Mouse (Mus musculus): Measurements from ENCODE around the gene Armh1.

The Armh1 gene

DNA sequence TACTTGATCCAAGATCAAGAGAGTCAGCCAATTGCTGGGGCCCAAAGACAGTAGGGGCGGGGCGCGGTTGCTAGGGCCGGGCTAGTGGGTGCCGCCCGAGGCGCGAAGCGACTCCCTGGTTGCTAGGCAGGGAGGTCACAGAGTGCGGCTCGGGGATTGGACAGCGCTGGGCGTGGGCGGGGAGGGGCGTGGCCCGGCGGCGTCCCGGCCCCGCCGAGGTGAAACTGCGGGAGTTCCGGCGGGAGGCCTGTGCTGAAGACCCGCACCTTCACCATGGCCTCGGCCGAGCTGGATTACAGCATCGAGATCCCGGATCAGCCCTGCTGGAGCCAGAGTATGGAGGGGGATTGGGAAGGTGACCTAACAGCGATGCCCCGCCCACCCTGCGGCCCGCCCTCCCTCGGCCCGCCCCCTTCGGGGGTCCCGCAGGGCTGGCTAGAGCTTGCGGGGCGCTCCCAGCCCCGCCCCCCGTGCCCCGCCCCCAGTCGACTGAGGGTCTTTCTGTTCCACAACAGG is at the start of gene Armh1, which contains the start of gene Tmem53:
TSS of gene Armh1 (minus strand) at position 325 of the 516 bp plus-strand sequence.
TSS of gene Tmem53 (plus strand) at position 151 of the 516 bp plus-strand sequence.
- peak; percentile 91 for DNase-seq (ENCODE audit: low read depth, low spot score)

DNA sequence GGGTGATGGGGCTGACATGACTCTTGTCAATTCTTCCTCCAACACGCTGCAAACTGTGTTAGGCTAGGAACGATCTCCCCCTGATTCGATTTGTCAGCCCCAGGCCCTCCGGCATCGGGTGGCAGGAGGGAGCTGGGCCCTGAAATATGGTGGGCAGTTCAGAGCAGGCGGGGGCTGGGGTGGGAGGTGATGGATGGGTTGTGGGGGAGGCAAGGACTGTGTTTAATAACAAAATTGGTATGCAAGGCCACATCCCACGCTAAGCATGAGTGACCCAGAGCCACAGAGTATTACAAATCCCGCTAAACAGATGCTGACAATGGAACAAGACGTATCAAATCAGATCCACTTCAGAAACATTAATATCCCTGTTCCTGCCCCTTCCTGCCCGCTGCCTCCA is 48.0 kb upstream of the Armh1 start:
- no peak for DNase-seq (ENCODE audit: low read depth, low spot score)

DNA sequence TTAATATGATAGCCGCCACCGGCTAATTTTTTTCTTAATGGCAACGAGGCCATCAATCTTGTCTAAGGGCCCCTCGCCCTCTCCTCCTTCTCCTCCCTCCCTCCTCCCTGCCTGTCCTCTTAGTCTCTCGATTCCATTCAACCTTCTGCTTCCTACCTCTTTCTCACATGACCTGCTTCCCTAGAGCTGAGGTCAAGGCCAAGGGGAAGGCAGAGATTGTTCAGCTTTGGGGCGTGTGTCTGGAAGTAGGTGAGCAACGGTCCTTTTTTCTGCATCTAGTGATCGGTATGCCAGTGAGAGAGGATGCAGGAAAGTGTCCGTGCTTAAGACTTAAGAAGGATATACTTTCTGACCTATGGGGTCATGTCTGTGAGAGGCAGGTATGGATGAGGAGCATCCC is 45.9 kb upstream of the Armh1 start:
- no peak for DNase-seq (ENCODE audit: low read depth, low spot score)

DNA sequence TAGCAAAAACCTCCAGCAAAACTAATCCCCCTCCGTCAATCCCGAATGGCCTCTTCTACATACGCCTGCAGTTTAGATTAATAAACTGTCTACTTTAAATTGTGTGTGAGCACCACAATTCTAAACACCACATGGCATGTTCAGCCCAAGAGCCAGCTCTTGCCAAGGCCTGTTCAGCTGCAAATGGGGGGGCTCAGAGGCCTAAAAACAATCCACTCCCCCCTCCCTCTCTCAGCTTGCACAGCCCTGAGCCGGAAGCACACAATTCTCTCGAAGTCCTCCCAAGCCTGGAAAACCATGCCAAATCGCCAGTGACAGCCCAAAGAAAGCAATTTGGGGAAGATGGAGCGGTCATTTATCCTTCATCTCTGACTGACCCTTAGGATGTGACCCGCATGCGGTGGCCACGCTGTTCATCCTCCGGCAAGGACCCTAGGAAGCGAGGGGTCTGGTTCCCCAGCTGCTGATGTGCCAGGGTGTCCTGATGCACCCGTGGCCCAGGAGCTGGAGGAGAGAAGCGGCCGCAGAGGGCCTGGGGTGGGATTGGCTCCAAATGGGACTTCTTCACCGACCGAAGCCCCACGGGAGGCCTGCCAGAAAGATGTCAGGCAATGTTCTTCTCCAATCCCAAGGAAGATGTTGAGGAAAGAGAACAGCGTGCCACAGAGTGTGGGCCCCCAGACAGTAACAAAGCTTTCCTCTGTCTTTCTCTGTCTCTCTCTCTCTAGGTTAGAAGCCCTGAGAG is 45.1 kb upstream of the Armh1 start:
- DNase-seq (ENCODE audit: low read depth, low spot score): no peak

DNA sequence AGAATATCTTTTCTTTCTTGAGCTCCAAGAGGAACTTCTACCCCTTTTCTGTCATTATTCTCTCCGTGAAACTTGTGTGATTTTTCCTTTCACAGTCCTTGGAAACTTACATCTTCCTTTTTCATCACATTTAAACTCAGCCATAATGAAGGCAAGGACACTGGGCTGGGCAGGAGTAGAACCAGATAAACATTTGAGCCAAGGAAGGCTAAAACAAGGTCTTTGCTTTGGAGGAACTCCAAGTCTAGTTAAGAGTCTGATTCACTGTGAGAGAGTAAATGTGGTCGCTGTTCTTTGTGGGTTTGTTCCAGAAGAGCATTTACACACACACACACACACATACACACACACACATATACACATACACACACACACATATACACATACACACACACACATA is 39.8 kb upstream of the Armh1 start:
- DNase-seq (ENCODE audit: low read depth, low spot score): no peak

DNA sequence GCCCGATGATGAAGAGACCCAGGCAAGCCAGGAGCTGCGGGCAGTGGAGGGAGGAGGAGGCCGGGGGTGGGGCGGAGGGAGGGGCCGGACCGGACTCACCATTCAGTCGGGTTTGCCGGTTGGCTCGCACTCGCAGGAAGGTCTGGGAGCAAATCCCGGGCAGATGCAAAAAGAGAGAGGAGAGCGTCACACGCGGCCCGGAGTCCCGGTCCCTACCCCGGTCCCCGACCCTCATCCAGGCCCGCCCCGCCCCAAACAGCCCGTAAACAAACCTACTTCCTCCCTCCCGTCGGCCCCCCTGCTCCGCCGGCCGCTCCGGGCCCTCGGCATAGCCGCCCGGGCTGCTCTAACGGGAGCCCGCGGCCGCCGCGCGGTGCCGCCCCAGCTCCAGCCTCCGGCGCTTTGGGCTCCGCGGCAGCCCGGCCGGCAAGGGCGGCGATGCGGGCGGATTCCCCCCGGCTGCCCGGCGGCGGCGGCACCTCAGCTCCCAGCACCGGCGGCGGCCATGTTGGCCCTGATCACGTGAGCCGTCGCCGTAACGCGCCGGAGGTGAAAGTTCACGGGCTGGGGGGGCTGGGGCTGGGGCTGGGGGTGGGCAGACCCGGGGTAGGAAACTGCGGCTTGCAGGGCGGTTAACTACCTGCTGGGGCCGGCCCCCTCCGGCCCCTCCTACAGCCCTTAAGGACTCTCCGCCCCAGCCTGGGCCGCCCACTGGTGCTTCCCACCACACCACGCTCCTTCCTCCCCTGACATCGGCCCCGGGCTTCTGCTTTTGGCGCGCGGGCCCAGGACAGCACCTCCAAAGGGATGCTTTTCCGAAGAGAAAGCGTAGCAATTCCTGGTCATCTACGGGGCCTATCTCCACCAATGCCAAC is 37.2 kb upstream of the Armh1 start:
- peak; percentile 78 for DNase-seq (ENCODE audit: low read depth, low spot score)

DNA sequence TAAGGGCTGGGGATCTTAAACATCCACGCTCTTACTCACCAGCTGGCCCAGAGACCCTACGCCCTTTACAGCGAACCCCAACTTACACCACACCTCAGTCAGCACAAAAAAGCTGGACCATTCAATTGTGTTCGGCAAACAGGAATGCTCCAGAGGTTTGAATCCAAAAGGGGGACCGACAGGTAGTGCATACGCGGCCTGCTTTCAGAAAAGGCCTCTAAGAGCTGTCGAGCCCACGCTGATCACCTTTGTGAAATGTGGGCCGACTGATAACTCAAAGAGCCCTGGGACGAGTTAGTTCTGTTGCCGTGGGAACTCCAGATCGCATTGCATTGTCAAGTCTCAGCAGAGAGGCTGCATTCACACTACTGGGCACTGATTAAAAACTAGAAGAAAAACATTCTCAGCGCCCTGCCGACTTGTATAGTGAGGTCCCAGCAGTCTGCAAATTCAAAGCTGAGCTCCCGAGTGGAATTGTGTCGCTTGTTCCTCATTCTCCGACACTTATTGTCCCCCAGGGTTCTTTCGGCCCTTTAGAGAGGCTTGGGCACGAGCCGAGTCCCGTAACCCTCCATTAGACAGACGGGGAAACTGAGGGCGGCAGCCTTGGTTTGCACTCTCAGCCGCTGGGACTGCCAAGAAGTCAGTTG is 36.5 kb upstream of the Armh1 start:
- DNase-seq (ENCODE audit: low read depth, low spot score): no peak

DNA sequence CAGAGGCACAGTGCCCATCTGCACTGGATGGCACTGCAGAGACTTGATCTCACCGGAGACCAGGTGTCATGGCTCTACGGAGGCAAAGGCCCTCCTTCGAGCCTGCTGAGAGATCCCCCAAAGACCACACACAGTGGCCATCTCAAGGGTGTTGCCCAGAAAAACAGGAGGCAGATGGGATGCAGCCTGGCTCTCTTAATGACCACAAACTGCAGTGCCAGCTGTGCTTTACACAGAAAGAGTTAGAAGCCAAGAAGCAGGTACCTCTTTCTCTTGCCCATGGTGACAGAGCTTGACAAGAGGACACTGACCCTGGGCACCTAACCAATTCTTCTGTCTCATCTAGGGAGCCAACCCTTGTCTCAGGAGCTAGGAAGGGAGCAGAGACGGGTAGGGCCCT is 32.4 kb upstream of the Armh1 start:
- DNase-seq (ENCODE audit: low read depth, low spot score): no peak

DNA sequence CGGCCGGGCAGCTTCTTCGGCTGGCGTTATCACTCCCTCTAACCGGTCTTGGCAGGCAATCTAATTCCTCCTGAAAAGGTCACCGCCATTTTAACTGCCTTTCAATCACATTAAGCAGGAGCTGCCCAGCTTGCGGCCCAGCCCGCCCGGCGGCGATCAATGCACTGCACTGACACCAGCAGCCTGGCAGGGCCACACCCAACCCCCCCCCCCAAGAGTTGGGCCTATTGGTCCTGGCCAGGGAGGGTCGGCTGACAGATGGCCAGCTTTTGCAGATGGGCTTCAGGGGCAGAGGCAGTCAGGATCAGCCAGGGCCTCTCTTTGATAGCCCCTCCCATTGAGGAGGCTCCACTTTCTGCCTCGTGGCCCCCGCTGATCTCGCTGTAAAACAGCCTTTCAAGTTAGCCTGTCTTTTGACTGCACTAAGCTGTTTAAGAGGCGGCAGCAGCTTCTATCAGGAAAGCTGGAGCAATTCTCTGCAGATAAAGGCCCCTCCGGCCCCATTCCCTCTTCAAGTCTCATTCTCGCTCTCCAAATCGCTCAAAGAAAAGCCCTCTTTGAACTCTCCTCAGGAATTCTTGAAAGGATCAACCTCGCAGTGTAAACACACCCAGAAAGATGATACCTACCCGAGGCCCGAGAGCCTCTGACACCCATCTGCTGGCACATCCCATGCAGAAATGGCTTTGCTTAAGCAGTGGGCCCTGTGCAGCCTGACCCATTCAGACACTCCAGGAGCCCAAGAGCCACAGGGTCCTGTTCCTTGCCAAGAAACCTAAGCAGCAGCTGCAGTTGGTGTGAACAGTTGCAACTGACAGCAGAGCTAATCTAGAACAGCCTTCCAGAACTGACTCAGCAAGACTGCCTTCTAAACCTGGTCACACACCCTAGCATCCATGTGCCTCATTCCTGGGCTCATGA is 31.6 kb upstream of the Armh1 start:
- no peak for DNase-seq (ENCODE audit: low read depth, low spot score)

DNA sequence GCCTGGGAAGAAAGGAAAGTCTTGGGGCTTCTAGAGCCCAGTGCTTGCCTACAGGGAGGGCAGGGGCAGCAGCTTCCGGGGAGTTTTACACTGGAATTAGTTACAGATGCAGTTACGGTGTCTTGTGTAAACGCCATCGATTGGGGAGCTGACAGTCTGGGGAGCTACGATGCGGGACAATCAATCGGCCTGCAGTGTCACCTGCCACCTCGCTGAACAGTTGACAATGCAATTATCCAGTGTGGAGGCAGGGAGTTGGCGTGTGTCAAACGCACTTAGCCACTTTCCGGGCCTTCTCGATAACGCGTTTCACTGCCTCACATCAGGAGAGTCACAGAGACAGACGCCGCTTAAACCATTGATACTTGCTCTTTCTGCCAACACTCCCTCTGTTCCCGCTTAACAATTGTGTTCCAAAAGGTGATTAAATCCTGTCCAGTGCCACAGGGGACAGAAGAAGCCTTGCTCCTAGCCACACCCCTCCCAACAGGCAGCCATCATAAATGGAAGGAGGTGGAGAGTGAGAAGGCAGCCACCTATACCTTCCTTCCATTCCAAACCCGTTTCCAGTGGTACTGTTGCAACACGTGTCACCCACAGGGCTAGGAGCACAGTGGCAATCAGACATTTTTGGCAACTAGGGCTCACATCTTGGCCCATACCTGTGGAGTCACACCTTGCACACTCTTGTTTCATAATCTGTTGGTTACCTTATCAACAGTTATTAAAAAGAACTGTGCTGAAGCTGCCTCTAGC is 29.3 kb upstream of the Armh1 start:
- DNase-seq (ENCODE audit: low read depth, low spot score): no peak

DNA sequence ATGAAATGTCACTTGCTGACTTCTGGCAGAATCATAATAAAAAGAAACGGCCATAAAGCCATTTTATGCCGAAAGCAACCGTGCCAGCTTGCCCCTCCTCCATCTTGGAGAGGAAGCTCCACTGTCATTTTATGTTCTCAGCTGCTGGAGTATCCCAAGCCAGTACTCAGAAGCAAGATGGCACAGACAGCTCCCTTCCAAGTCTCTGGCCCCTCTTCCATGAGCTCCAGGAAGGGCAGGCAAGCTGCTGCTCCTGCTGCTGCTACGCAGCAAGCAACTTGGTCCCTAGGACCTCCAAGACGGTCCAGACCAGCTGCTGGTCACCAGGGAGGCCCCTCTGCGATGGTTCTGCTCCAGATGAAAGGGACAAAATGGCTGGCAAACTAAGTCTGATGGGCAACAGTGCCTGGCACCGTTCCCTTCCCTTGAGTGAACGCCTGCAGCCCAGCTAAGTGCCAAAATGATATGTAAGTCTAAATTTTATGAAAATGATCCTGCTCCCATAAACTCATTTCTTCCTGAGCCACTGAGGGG is 28.5 kb upstream of the Armh1 start:
- DNase-seq (ENCODE audit: low read depth, low spot score): no peak

DNA sequence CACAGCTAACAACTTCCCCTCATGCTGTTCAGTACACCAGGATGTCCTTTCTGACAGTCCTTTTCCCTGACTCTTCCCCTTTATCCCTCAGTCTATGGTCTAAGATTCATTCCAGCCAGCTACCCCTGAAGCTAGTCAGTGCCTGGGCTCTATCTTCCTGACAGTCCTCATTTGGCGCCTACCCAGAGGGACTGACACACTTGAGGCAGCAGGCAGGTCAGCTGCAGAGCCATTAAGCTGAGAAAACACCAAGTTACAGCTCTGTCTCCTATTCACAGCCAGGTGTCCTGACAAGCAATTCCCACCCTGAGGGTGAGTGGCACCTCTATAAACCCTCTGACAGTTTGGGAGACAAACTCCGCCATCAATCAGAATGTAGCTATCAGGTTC is 27.3 kb upstream of the Armh1 start:
- no peak for DNase-seq (ENCODE audit: low read depth, low spot score)

DNA sequence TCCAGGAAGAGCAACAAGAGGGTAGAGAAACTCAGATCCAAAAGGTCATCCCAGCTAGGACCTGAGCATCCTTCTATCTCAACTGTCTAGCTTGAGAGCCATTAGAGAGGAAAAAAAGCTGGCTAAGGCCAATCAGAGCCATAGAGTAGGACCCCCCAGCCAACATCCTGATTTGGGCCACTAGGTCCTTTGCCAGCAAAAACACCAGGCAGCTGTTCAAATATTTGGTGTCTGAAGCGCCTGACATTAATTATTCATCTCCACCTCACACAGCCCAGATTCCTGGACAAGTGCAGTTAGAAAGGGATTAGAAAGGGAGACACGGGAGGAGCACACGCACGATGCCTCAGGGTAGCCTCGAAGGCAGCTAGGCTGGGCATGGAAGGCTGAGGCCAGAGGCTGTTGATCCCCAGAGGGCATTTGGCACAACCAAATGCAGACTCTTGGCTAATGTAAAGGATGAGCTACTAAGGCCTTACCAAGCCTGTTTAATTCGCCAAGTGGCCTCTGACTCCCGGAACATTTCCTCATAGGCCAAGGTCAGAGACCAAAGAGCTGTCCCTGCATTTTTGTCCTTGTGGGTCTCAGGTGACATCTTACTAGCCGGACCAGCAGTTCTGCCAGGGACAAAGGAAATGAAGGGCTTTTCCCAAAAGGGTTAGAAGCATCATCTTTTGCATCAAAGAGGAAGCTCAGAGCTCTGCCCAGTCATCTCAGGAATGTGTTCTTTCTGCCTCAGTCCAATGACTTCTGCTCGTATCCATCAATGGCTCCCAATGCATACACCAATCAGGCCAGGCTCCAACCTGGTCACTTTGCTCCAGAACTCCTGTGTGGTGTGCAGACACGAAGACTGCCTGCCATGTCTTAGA is 26.7 kb upstream of the Armh1 start:
- DNase-seq (ENCODE audit: low read depth, low spot score): no peak

DNA sequence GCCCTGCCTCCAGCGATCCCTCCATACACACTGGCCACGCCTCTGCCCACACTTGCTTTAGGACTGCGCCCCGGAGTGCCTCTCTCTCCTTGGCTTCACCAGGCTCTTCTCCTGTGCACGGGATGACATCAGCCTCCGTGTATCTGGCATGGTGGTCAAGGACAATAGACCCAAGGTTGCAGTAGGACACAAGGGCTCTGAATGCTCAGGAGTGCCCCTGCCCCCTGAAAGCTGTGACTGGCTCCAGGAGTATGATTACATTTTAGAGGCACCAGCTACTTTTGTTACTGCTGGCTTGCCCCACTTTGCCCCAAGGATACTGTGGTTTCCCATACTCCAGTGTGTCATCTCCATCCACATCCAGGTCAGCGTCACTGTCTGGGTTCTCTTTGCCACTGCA is 25.8 kb upstream of the Armh1 start:
- no peak for DNase-seq (ENCODE audit: low read depth, low spot score)

DNA sequence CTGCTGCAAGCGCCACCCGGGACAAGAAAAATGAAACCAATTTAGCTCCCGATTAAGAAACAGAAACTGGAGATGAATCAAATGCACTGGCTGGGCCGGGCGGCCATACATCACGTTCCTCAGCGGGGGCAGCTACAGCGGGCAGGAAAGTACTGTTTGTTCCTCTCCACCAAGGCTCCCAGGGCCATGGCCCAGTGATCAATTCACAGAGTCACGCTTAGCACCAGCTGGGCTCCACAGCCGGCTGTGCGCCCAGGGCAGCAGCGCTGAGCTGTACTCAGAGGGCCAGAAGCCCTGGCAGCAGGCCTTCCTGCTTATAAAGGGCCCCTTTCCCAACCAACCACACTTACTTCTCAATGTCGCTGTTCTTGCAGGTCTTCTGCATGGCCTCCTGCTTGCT is 25.1 kb upstream of the Armh1 start:
- no peak for DNase-seq (ENCODE audit: low read depth, low spot score)

DNA sequence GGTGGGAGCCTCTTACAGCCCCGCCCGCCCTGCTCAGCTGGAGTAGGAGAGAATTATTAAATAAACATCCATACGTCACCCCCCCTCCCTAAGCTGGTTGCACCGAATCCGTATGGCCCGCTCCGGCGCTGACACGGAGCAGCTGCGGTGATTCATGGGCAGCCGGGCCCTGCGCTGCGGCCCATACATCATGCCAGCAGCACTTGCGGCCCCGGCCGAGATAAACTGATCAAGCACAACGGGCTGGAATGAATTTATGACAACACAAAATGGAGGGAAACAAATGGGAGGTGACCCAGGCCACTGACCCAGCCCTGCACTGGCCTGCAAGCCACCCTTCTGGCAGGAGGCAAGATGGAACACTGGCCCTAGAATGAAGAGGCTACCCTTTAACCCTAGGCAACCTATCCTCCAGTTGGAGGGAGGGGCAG is 24.4 kb upstream of the Armh1 start:
- DNase-seq (ENCODE audit: low read depth, low spot score): no peak

DNA sequence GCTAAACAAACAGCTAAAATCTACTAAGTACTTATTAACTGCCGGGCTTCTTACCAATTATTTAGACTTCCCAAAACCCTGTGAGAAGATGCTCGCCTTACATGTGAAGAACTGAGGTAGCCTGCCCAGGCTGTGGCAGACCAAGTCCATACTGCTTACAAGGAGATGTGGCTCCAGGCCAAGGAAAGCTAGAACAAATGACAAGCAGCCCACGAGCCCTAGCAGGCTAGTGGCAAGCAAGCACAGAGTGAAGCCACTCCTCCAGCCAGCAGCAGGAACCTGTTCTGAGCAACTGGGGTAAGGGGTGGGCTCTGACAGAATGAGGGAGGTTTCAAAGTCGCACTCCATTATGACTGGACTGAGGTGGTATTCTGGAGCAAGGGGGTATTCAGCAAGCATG is 22.8 kb upstream of the Armh1 start:
- no peak for DNase-seq (ENCODE audit: low read depth, low spot score)

DNA sequence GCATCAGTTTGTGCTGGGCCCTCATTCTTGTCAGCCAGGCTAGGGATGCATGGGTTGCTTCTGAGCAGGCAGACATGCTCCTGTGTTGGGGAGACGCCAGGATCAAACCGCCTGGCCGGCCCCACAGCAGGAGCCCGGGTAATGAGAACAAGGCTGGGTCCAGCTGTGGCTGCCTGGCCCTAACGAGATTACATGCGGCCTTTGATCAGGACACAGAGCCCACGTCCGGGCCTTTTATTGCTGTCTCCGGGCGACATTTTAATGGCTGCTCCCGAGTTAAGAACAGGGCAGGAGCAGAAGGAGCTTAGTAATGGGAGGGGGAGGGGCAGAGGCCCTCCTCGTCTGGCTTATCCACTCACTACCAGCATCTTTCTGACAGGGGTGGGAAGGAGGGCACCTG is 20.5 kb upstream of the Armh1 start:
- no peak for DNase-seq (ENCODE audit: low read depth, low spot score)

DNA sequence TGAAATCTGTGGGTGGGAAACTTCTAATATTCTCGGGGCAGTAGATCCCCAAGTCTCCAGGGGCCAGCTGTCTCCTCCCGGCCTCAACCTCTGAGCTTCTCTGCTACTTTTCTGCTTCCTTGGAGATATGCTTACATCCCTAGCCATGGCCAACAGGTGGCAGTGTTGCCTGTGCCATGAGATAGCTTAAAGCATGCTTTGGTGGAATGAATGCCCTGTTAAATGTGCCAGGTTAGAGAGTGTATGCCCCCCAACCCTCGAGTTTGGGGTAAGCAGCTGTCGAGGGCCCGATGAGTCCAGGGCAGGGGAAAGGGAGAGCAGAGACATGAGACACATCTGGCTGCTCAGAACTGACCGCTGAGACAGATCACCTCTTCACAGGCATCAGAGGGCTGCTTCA is 18.4 kb upstream of the Armh1 start:
- DNase-seq (ENCODE audit: low read depth, low spot score): peak; percentile 73
